Mouse (Mus musculus) lung, postnatal 0 days (tissue): ENCODE results near the gene Bcdin3d.

Experiments
- CTCF ChIP-seq: IDR thresholded peaks from 2 replicates; pipeline ENCODE4 v1.5.1; 2016; ENCODE audit warnings: antibody characterized with exemption, mild to moderate bottlenecking
- EP300 ChIP-seq: IDR thresholded peaks from 2 replicates; pipeline ENCODE4 v1.6.1; 2016; ENCODE audit warnings: antibody characterized with exemption, mild to moderate bottlenecking, control low read depth

DNA sequence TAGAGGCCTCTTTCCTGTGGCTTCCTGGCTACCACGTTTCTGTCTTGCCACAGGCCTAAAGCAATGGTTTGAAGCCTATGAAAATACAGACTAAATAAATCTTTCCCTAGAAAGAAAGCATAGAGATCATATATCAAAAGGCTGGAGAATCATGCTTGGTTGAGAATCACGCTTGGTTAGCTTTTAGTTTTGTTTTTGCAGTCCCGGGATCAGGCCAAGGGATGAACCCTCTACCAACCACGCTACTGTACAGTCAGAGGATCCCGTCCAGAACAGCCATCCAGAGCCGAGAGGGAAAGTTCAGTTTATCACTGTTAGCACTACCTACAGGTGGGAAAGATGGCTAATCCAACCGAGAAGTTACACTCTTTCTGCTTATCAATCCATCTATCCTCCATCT is 32.2 kb downstream of the Bcdin3d start:
- TF ChIP-seq CTCF: no peak
- TF ChIP-seq EP300: no peak
